ENCODE assay signal across 8 mouse cellular contexts in the genomic region with DNA sequence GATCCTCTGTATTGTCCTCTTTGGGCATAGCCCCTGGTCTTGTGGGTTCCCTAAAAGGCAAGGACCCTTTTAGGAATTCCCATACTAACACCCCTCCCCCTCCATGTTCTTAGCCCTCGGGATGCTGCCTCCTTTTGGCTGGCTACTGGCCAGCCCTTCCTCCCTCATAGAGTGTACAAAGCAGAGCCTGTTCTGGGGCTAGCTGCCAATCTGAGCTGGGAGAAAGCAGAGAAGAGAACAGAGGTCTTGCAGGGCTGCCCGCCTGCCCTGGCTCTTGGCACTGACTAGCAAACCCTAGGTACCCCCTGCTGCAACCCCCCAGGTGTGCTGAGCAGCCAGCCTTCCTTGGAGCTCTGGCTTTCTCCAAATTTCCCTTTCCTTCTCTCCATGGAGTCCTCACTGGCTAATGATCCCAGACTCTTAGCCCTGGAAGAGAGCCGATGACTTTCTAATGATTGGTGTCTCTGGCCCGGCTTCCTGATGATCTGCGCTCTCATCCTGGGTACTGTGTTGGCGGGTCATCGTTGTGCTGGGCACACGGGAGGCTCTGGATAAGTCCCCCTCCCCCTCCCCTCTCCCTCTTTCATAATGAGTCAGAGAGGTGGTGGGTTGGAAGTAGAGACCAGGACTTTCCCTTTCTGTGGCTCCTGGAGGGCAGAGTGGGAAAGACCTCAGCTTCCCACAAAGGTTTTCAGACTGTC. TPM values are rescaled to one million over a fixed set of nuclear protein-coding genes. Genes with fewer than 3 reads are reported as not detected.
DNase-seq lines count a peak whose midpoint lies in the region; ATAC-seq and TF ChIP-seq lines count a peak whose summit lies in the region.

No protein-coding gene starts in this region.

- no peaks in the 10 kb centered on the region for H3K36me3 ChIP-seq in midbrain, embryonic 16.5 days (ENCODE audit: control insufficient read depth, insufficient read depth, low read length)

- peak; percentile 71; the same call in 1 of the 2 replicates for ATAC-seq in midbrain, embryonic 16.5 days
- no peak for ATAC-seq in megakaryocyte, adult 5-6 weeks (ENCODE audit: poor library complexity, severe bottlenecking)

- H3K4me1 ChIP-seq in midbrain, embryonic 16.5 days (ENCODE audit: control insufficient read depth, insufficient read depth, low read length): peaks cover 18% of the 10 kb centered on the region

- TF ChIP-seq CTCF in gastrocnemius, adult 2 months (IDR thresholded peaks at IDR 0.05): no peak

- no peak overlapping the region for H3K4me3 ChIP-seq in gastrocnemius, adult 2 months
- no peak overlapping the region for H3K4me3 ChIP-seq in midbrain, embryonic 16.5 days (ENCODE audit: low read depth, low read length)

- no peak for DNase-seq in gastrocnemius, adult 2 months
- DNase-seq in gastrocnemius, postnatal 10 days: no peak
- DNase-seq in NIH3T3 (ENCODE audit: low read depth): peak; percentile 90
- DNase-seq in heart, adult 8-10 months (ENCODE audit: low spot score): peak; percentile 8
- DNase-seq in kidney, postnatal 10 days: peak; percentile 75
- DNase-seq in natural killer cell, adult 2 months (ENCODE audit: low spot score in 2 of 2): no peak

- 39% methylated on average over 8 of the region's 8 CpGs for WGBS in midbrain, embryonic 16.5 days

- H3K27ac ChIP-seq in gastrocnemius, adult 2 months: peak overlapping the region; percentile 56; the same call in 1 of the 2 replicates
- 0 out of 2 replicates have a peak overlapping the region, but pooled peaks have one; percentile 35 for H3K27ac ChIP-seq in midbrain, embryonic 16.5 days (ENCODE audit: low read length)

- H3K9ac ChIP-seq in midbrain, embryonic 16.5 days (ENCODE audit: low read depth, low read length): no peak overlapping the region

- H3K27me3 ChIP-seq in midbrain, embryonic 16.5 days (ENCODE audit: control insufficient read depth, insufficient read depth, low read depth, low read length): no peaks in the 10 kb centered on the region

- H3K9me3 ChIP-seq in midbrain, embryonic 16.5 days (replicated peaks; ENCODE audit: control insufficient read depth, low read length, poor library complexity, severe bottlenecking): no peaks in the 10 kb centered on the region

- intact Hi-C loops in gastrocnemius, adult 2 months (cut with DNase I): no loop called here

- H3K4me2 ChIP-seq in midbrain, embryonic 16.5 days (ENCODE audit: low read length): no peak overlapping the region

RNA-seq across cellular contexts. Expression of a gene that starts 8.0 kb away (rescaled TPM):
- total RNA-seq in gastrocnemius, adult 2 months (2021): under 1 TPM in 1 of 2 experiments, not detected in 1; 0.10 TPM
- total RNA-seq in gastrocnemius, postnatal 10 days (2021): under 1 TPM; 0.47 to 0.49 TPM
- under 1 TPM in 1 of 4 experiments, not detected in 3; 0.09 TPM for total RNA-seq in heart, adult 8-10 months (2022)
- polyA plus RNA-seq in midbrain, embryonic 16.5 days (2015; fragmentation: Nextera tagmentation; extraction: Ambion mirVana): 0.34 and 0.39 TPM in 2 replicates
- total RNA-seq in megakaryocyte, adult 5-6 weeks (2015): 1.0 and 1.5 TPM in 2 replicates
- 1.7 and 2.6 TPM in 2 replicates for total RNA-seq in megakaryocyte, adult 5-6 weeks (2017)

RNA-seq across cellular contexts. Expression of a gene that starts 31.4 kb away (rescaled TPM):
- total RNA-seq in gastrocnemius, adult 2 months (2021): 10 to 100 TPM; 48.5 to 55.6 TPM
- total RNA-seq in gastrocnemius, postnatal 10 days (2021): 10 to 100 TPM; 51.5 to 68.8 TPM
- 10 to 100 TPM; 48.4 to 52.2 (median 48.9) TPM for total RNA-seq in heart, adult 8-10 months (2022)
- 33.5 and 44.0 TPM in 2 replicates for polyA plus RNA-seq in midbrain, embryonic 16.5 days (2015; fragmentation: Nextera tagmentation; extraction: Ambion mirVana)
- 41.6 and 54.7 TPM in 2 replicates for total RNA-seq in megakaryocyte, adult 5-6 weeks (2015)
- total RNA-seq in megakaryocyte, adult 5-6 weeks (2017): 32.1 and 40.2 TPM in 2 replicates

Comparison
In these comparisons a context has a peak if more than half of its experiments do, and no peak if none do; other contexts are left out.
1. DNase-seq: peak in NIH3T3 (single experiment), heart, adult 8-10 months (single experiment) and kidney, postnatal 10 days (single experiment); none in gastrocnemius, adult 2 months (single experiment), gastrocnemius, postnatal 10 days (single experiment) and natural killer cell, adult 2 months (0 of 2).